In genomic region chr11:117749414-117749813, GRCm38 (mm10) we compare ENCODE assay signal across 20 mouse cellular contexts. TPM values are rescaled to one million over a fixed set of nuclear protein-coding genes. Genes with fewer than 3 reads are reported as not detected.
DNase-seq lines count a peak whose midpoint lies in the region; ATAC-seq lines count a peak whose summit lies in the region.
"Had no signal": no experiment of that assay in that cellular context is flagged by ENCODE, and none has a peak within 500 bp of the region (broad histone marks: within the 10 kb centered on the region; RNA-seq: fewer than 3 reads in every experiment).

No protein-coding gene starts in this region.

- H3K27me3 ChIP-seq in forebrain, embryonic 11.5 days (ENCODE audit: control insufficient read depth, insufficient read depth, low read length): no peaks in the 10 kb centered on the region
- H3K27me3 ChIP-seq in kidney, embryonic 15.5 days: no peaks in the 10 kb centered on the region
- H3K27me3 ChIP-seq: embryonic facial prominence, embryonic 15.5 days; midbrain, embryonic 13.5 days; neural tube, embryonic 12.5 days had no signal

- H3K4me1 ChIP-seq in forebrain, embryonic 11.5 days (replicated peaks; ENCODE audit: control insufficient read depth, insufficient read depth, low read length): no peaks in the 10 kb centered on the region
- H3K4me1 ChIP-seq in kidney, embryonic 15.5 days: no peaks in the 10 kb centered on the region
- H3K4me1 ChIP-seq: embryonic facial prominence, embryonic 15.5 days; midbrain, embryonic 13.5 days; neural tube, embryonic 12.5 days had no signal

- no peak for ATAC-seq in forebrain, embryonic 11.5 days (replicated peaks; ENCODE audit: low FRiP score)
- no peak for ATAC-seq in kidney, embryonic 15.5 days (replicated peaks; ENCODE audit: low FRiP score)
- ATAC-seq: activated CD4-positive, CD25-positive, alpha-beta regulatory T cell, adult 4 months; forebrain, embryonic 14.5 days; intestine, embryonic 16.5 days; midbrain, embryonic 13.5 days had no signal

- WGBS in forebrain, embryonic 11.5 days: 91% methylated on average over 10 of the region's 10 CpGs
- 93% methylated on average over 10 of the region's 10 CpGs for WGBS in kidney, embryonic 15.5 days

- no peak overlapping the region for H3K9ac ChIP-seq in forebrain, embryonic 11.5 days (ENCODE audit: low read length)
- H3K9ac ChIP-seq in kidney, embryonic 15.5 days: no peak overlapping the region
- H3K9ac ChIP-seq: embryonic facial prominence, embryonic 15.5 days; liver, embryonic 14.5 days; midbrain, embryonic 13.5 days; neural tube, embryonic 12.5 days had no signal

- peaks cover 17% of the 10 kb centered on the region for H3K36me3 ChIP-seq in forebrain, embryonic 11.5 days (ENCODE audit: control insufficient read depth, insufficient read depth, low read length)
- H3K36me3 ChIP-seq in kidney, embryonic 15.5 days: peaks cover 99% of the 10 kb centered on the region

- H3K27ac ChIP-seq in forebrain, embryonic 11.5 days (ENCODE audit: low read depth, low read length): no peak overlapping the region
- no peak overlapping the region for H3K27ac ChIP-seq in kidney, embryonic 15.5 days
- H3K27ac ChIP-seq: embryonic facial prominence, embryonic 15.5 days; liver, embryonic 14.5 days; midbrain, embryonic 13.5 days; neural tube, embryonic 12.5 days had no signal

- H3K9me3 ChIP-seq in forebrain, embryonic 11.5 days (ENCODE audit: control insufficient read depth, low read length): no peaks in the 10 kb centered on the region
- no peaks in the 10 kb centered on the region for H3K9me3 ChIP-seq in kidney, embryonic 15.5 days (replicated peaks)
- H3K9me3 ChIP-seq: embryonic facial prominence, embryonic 15.5 days; midbrain, embryonic 13.5 days; neural tube, embryonic 12.5 days had no signal

- no peak overlapping the region for H3K4me2 ChIP-seq in forebrain, embryonic 11.5 days (ENCODE audit: low read depth, low read length, severe bottlenecking)
- H3K4me2 ChIP-seq in kidney, embryonic 15.5 days: no peak overlapping the region
- H3K4me2 ChIP-seq: embryonic facial prominence, embryonic 15.5 days; midbrain, embryonic 13.5 days; neural tube, embryonic 12.5 days had no signal

- DNase-seq in frontal cortex, adult 2 months (ENCODE audit: extremely low spot score in 1 of 2, low spot score in 1 of 2): peak; percentile 68 to 83
- DNase-seq in frontal cortex, postnatal 14 days (ENCODE audit: low spot score in 2 of 2): no peak
- peak; percentile 40 for DNase-seq in gastrocnemius, adult 18-20 months (ENCODE audit: low spot score)
- DNase-seq in layer of hippocampus, adult 8-10 months (ENCODE audit: low spot score in 2 of 2): peak; percentile 86 to 89
- DNase-seq in left cerebral cortex, postnatal 36 days (ENCODE audit: low spot score in 2 of 2): peak; percentile 80 to 85
- DNase-seq in forebrain, embryonic 11.5 days (ENCODE audit: low spot score): no peak
- no peak for DNase-seq in kidney, adult 18-20 months
- DNase-seq: heart, postnatal 36 days; kidney, postnatal 36 days; thymus, postnatal 36 days had no signal

- H3K4me3 ChIP-seq in forebrain, embryonic 11.5 days (ENCODE audit: low read depth, low read length): no peak overlapping the region
- H3K4me3 ChIP-seq in kidney, embryonic 15.5 days (replicated peaks): no peak overlapping the region
- H3K4me3 ChIP-seq: embryonic facial prominence, embryonic 15.5 days; midbrain, embryonic 13.5 days; neural tube, embryonic 12.5 days had no signal

- intact Hi-C loops in left cerebral cortex, postnatal 36 days (cut with DNase I): no loop called here

RNA-seq across cellular contexts. Expression of gene Tmc8, which starts 32.5 kb away (rescaled TPM):
- 0.42 and 0.50 TPM in 2 replicates for polyA plus RNA-seq in frontal cortex, adult 2 months (2012; rRNA removed)
- under 1 TPM; 0.64 to 0.78 TPM for total RNA-seq in gastrocnemius, adult 18-20 months (2021)
- 1 to 10 TPM in 2 of 4 experiments, under 1 TPM in 2; 0.52 to 1.5 (median 0.85) TPM for total RNA-seq in layer of hippocampus, adult 8-10 months (2022)
- total RNA-seq in left cerebral cortex, postnatal 36 days (2021): under 1 TPM; 0.62 to 0.68 TPM
- 2.0 and 2.4 TPM in 2 replicates for polyA plus RNA-seq in forebrain, embryonic 11.5 days (2014; fragmentation: Nextera tagmentation; extraction: Ambion mirVana)
- 2.7 and 3.6 TPM in 2 replicates for polyA plus RNA-seq in kidney, embryonic 15.5 days (2015; fragmentation: Nextera tagmentation; extraction: Ambion mirVana)

RNA-seq across cellular contexts. Expression of gene Tmc6, which starts 32.6 kb away (rescaled TPM):
- polyA plus RNA-seq in frontal cortex, adult 2 months (2012; rRNA removed): 7.1 and 7.2 TPM in 2 replicates
- total RNA-seq in gastrocnemius, adult 18-20 months (2021): 1 to 10 TPM; 2.5 to 4.9 TPM
- 10 to 100 TPM; 11.6 to 27.6 (median 16.2) TPM for total RNA-seq in layer of hippocampus, adult 8-10 months (2022)
- 1 to 10 TPM; 4.5 to 8.9 TPM for total RNA-seq in left cerebral cortex, postnatal 36 days (2021)
- 5.9 and 10.0 TPM in 2 replicates for polyA plus RNA-seq in forebrain, embryonic 11.5 days (2014; fragmentation: Nextera tagmentation; extraction: Ambion mirVana)
- 36.2 and 37.5 TPM in 2 replicates for polyA plus RNA-seq in kidney, embryonic 15.5 days (2015; fragmentation: Nextera tagmentation; extraction: Ambion mirVana)

RNA-seq across cellular contexts. Expression of gene 6030468B19Rik, which starts 48.0 kb away (rescaled TPM):
- polyA plus RNA-seq in frontal cortex, adult 2 months (2012; rRNA removed): 0.23 and 0.32 TPM in 2 replicates
- not detected for total RNA-seq in gastrocnemius, adult 18-20 months (2021)
- total RNA-seq in layer of hippocampus, adult 8-10 months (2022): 1 to 10 TPM in 1 of 4 experiments, under 1 TPM in 2, not detected in 1; 0.61 to 1.2 (median 0.75) TPM
- not detected for total RNA-seq in left cerebral cortex, postnatal 36 days (2021)
- polyA plus RNA-seq in forebrain, embryonic 11.5 days (2014; fragmentation: Nextera tagmentation; extraction: Ambion mirVana): 0.60 and 1.5 TPM in 2 replicates
- polyA plus RNA-seq in kidney, embryonic 15.5 days (2015; fragmentation: Nextera tagmentation; extraction: Ambion mirVana): 0.36 and 1.7 TPM in 2 replicates
- total RNA-seq: heart, adult 8-10 months; heart, postnatal 36 days had no signal
- polyA plus RNA-seq: C2C12; forebrain, embryonic 14.5 days; midbrain, embryonic 13.5 days had no signal

Comparison
In these comparisons a context has a peak if more than half of its experiments do, and no peak if none do; other contexts are left out.
1. DNase-seq: peak in frontal cortex, adult 2 months (2 of 2), gastrocnemius, adult 18-20 months (single experiment), layer of hippocampus, adult 8-10 months (2 of 2) and left cerebral cortex, postnatal 36 days (2 of 2); none in frontal cortex, postnatal 14 days (0 of 2), forebrain, embryonic 11.5 days (single experiment) and kidney, adult 18-20 months (single experiment).